Mouse (Mus musculus) embryonic facial prominence, embryonic 13.5 days (tissue): Measurements from ENCODE around the gene Snap29. TPM values are rescaled to one million over a fixed set of nuclear protein-coding genes. Genes with fewer than 3 reads are reported as not detected.

Experiments used
- ATAC-seq: fragments of 200-750 bp; cut with Nextera tagmentation; 2 replicates; pipeline ENCODE4 v1.8.0; 2017; ENCODE audit warnings: low read depth; ENCODE audit not compliant: insufficient number of reproducible peaks, insufficient read depth, low FRiP score, low TSS enrichment
- H3K27ac ChIP-seq: fragments of 300-500 bp; sonication (generic); 2 replicates; pipeline ENCODE4 v1.5.1; 2015; ENCODE audit warnings: moderate library complexity, mild to moderate bottlenecking, inconsistent platforms
- H3K27me3 ChIP-seq: fragments of 300-500 bp; sonication (generic); 2 replicates; pipeline ENCODE4 v1.6.1; 2015; ENCODE audit warnings: mild to moderate bottlenecking, inconsistent platforms
- H3K36me3 ChIP-seq: fragments of 300-500 bp; sonication (generic); 2 replicates; pipeline ENCODE4 v1.6.1; 2015; ENCODE audit warnings: mild to moderate bottlenecking, inconsistent platforms
- H3K4me1 ChIP-seq: fragments of 300-500 bp; sonication (generic); 2 replicates; pipeline ENCODE4 v1.6.1; 2015; ENCODE audit warnings: inconsistent platforms
- H3K4me2 ChIP-seq: fragments of 300-500 bp; sonication (generic); 2 replicates; pipeline ENCODE4 v1.6.1; 2015; ENCODE audit warnings: moderate library complexity, mild to moderate bottlenecking, inconsistent platforms
- H3K4me3 ChIP-seq: fragments of 300-500 bp; sonication (generic); 2 replicates; pipeline ENCODE4 v1.5.1; 2015; ENCODE audit warnings: mild to moderate bottlenecking, inconsistent platforms
- H3K9ac ChIP-seq: fragments of 300-500 bp; sonication (generic); 2 replicates; pipeline ENCODE4 v1.6.1; 2015; ENCODE audit warnings: mild to moderate bottlenecking, inconsistent platforms
- H3K9me3 ChIP-seq: fragments of 300-500 bp; sonication (generic); 2 replicates; pipeline ENCODE4 v1.6.1; 2016; ENCODE audit warnings: inconsistent platforms
- WGBS: fragments of 180-500 bp; shearing (Covaris S2); methylation state at CpG from one replicate; pipeline ENCODE4 v1.1.7; 2015; ENCODE audit warnings: mixed read lengths; 5-methylcytosine and 5-hydroxymethylcytosine counted together
- polyA plus RNA-seq: library from polyadenylated mRNA; unstranded; fragments of >200 nt; fragmentation: Nextera tagmentation; extraction: Ambion mirVana; gene quantifications from 2 replicates; pipeline ENCODE4 v1.2.1, GENCODE M21; 2015

Gene Snap29
- polyA plus RNA-seq, 1 experiment from 2014 or later: 13.2 TPM

DNA sequence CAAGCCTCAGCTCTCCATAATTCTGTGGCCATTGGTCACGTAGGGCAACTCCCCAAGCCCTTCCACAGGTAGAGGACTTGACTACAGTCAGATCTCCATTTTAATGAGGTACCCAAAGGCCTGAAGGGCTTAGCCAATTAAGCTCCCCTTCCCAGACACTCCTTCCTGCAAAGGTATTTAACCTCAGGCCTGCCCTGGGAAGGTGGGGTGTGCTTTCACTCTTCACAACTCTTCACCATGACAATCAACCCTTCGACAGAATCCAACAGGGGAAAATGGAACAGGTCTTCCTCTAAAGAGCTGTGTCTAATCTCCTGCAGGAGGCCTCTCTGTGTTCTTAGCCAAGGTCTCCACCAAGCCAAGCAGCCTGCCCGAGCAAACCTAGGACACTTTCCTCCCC lies 17.2 kb downstream of the Snap29 start:
- no peak overlapping the region for H3K4me2 ChIP-seq
- H3K4me1 ChIP-seq: no peaks in the 10 kb centered on the region
- ATAC-seq: no peak
- H3K9ac ChIP-seq: no peak overlapping the region
- H3K27me3 ChIP-seq: no peaks in the 10 kb centered on the region
- no peaks in the 10 kb centered on the region for H3K9me3 ChIP-seq
- no peak overlapping the region for H3K4me3 ChIP-seq
- peaks cover 61% of the 10 kb centered on the region for H3K36me3 ChIP-seq
- no peak overlapping the region for H3K27ac ChIP-seq
- 76% methylated on average over 3 of the region's 3 CpGs for WGBS

DNA sequence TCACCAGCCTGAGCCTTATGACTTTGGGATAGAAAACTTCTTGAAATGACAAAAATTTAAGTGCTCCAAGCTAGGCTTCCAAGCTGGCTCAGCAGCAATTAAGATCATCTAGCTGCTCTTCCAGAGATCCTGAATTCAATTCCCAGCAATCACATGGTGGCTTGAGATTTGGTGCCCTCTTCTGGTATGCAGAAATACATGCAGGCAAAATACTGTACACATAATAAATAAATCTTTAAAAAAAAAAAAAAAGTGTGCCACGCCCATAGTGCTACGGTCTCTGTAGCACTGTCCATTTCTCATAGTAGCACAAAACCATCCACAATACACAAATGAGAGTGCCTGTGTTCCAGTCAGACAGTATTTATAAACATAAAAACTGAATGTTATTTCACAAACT lies 26.8 kb downstream of the Snap29 start:
- Histone ChIP-seq H3K4me2 (no peak overlapping the region), H3K27ac (no peak overlapping the region), H3K9me3 (no peaks in the 10 kb centered on the region), H3K9ac (no peak overlapping the region), H3K4me3 (no peak overlapping the region), H3K36me3 (peaks cover 18% of the 10 kb centered on the region; the same call in 1 of the 2 replicates), H3K27me3 (no peaks in the 10 kb centered on the region), H3K4me1 (no peaks in the 10 kb centered on the region)
- ATAC-seq: no peak
- 73% methylated on average over 2 of the region's 2 CpGs for WGBS

DNA sequence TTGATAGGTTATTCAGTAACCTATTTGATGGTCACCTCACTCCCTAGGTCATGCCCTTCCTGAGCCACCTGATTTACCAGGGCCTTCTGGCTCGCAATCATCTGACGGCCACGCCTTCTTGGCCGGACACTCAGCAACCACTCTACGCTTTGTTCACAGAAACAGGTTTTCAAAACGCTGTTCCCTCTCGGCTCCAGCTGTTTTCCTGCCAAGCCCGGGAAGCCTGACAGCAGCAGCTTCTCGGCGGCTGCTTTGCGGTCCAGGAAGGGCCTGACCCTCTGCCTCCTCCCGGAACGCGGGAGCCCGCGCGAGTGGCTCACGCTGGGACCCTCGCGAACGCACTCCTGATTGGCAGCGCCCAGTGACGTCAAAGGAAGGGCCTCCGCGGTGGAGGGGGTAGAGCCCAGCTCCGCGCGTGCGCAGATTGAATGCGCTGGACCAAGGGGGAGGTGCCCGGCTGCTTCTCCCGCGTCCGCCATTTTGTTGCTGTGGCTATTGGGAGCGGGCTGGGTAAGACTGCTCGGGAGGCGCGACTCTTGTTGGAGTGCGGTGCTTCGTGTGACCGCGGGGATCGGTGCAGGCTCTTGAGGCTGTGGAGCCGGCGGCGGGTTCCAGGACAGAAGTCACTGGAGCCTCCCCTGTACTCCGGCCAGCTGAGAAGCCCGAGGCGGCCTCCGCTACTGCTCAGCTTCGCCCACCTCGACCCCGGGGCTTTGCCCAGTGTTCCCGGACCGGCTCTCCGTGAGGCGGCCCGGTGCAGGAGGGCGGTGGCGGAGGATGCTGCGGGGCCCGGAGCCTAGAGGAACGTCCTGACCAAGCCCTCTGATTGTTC lies 46.0 kb downstream of the Snap29 start, which contains the start of gene Crkl:
TSS of gene Crkl (plus strand) at position 447 of the 832 bp plus-strand sequence.
- peaks cover 24% of the 10 kb centered on the region for H3K4me1 ChIP-seq
- under 1% methylated on average over 63 of the region's 63 CpGs for WGBS

GRCm38 (mm10) chr16:17452373-17452715 lies 46.6 kb downstream of the Snap29 start:
- ATAC-seq: no peak; the same call in 1 of the 2 replicates
- H3K9ac ChIP-seq: peak overlapping the region; percentile 99
- H3K4me1 ChIP-seq: peaks cover 30% of the 10 kb centered on the region
- H3K27me3 ChIP-seq: no peaks in the 10 kb centered on the region
- H3K27ac ChIP-seq: peak overlapping the region; percentile 97
- H3K4me2 ChIP-seq: peak overlapping the region; percentile 91
- H3K36me3 ChIP-seq: peaks cover 23% of the 10 kb centered on the region
- peak overlapping the region; percentile 97 for H3K4me3 ChIP-seq
- WGBS: under 1% methylated on average over 24 of the region's 24 CpGs
- H3K9me3 ChIP-seq: no peaks in the 10 kb centered on the region

More for the DNA sequence above, 46.0 kb downstream of the Snap29 start, which contains the start of gene Crkl:
- Histone ChIP-seq H3K4me3 (peak within 1 kb of the TSS; percentile 97), H3K27ac (peak within 1 kb of the TSS; percentile 97), H3K27me3 (no peaks in the 10 kb centered on the region), H3K36me3 (peaks cover 17% of the 10 kb centered on the region), H3K9ac (peak within 1 kb of the TSS; percentile 99), H3K4me2 (peak within 1 kb of the TSS; percentile 91), H3K9me3 (no peaks in the 10 kb centered on the region)
- peak; percentile 96 for ATAC-seq

DNA sequence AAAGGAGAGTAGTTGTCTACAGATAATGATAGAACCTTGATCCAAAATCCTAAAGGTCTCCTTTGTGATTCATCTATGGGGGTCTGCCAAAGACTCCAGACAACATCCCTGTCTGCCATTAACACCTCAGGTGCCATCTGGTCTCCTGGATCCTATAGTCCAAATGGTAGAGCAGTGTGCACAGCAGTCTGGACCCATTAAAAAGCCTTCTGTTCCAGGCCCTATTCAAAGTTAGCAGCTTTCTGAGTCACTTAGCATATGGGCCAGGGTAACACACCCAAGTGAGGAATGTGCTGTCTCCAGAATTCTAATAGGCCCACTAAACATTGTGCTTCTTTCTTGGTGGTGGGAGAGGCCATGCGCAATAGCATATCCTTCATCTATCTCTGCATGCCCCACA lies 51.1 kb downstream of the Snap29 start:
- no peak overlapping the region for H3K4me2 ChIP-seq
- H3K4me1 ChIP-seq: peaks cover 26% of the 10 kb centered on the region
- peaks cover 50% of the 10 kb centered on the region for H3K36me3 ChIP-seq
- no peak for ATAC-seq
- H3K27ac ChIP-seq: no peak overlapping the region
- no peaks in the 10 kb centered on the region for H3K27me3 ChIP-seq
- 88% methylated on average over 1 of the region's 1 CpGs for WGBS
- no peaks in the 10 kb centered on the region for H3K9me3 ChIP-seq
- H3K4me3 ChIP-seq: no peak overlapping the region
- H3K9ac ChIP-seq: no peak overlapping the region

DNA sequence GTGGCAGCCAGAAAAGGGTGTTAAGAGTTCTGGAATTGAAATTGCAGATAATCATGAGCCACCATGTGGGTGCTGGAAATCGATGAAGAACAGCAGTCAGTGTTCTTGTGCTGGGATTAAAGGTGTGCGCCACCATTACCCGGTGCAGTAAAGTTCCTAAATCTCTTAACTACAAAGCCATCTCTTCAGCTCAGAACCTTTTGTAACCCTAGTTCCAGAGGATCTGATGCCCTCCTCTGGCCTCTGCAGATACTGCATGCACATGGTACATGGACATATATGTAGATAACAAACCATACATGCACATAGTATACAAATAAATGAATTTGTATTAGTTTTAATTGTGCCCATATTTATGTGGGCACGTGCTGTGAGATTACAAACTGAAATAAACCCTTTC lies 54.5 kb downstream of the Snap29 start:
- no peak for ATAC-seq
- 90% methylated on average over 4 of the region's 4 CpGs for WGBS
- no peak overlapping the region for H3K4me2 ChIP-seq
- H3K4me1 ChIP-seq: peaks cover 15% of the 10 kb centered on the region
- H3K4me3 ChIP-seq: no peak overlapping the region
- no peak overlapping the region for H3K27ac ChIP-seq
- peaks cover 49% of the 10 kb centered on the region for H3K36me3 ChIP-seq
- no peaks in the 10 kb centered on the region for H3K9me3 ChIP-seq
- no peaks in the 10 kb centered on the region for H3K27me3 ChIP-seq
- H3K9ac ChIP-seq: no peak overlapping the region

DNA sequence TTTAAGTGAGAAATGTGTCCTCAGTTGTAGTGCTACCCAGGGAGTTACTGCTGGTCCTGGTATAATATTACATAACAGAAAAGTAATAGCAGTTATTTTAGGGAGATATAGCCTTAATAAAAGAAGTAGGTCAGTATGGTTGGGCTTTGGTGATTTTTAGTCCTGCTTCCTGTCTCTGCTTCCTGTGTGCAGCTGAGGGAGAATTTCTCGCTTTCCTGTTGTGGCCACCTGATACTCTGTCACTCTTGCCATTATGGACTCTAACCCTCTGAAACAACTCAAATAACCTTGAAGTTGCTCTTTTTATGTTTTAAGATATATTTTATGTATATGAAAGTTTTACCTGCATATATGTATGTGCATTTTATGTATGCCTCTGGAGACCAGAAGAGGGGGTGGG lies 55.8 kb downstream of the Snap29 start:
- H3K36me3 ChIP-seq: peaks cover 39% of the 10 kb centered on the region
- WGBS: 89% methylated on average over 1 of the region's 1 CpGs
- no peaks in the 10 kb centered on the region for H3K9me3 ChIP-seq

DNA sequence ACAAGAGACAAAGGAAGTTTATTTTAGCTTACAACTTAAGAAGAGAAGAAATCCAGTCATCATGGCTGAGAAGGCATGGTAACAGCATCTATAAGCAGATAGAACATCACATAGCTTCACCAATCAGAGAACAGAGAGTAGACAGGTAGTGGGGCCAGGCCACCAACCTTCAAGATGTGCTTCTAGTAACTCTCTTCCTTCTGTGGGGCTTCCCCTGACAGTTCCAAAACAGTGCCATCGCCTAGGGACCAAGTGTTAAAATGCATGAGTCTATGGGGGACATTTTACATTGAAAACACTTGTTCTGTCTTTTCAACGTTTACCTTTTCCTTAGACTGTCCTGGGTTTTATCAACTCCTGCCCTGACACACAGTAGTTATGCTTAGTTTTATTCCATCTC lies 57.4 kb downstream of the Snap29 start:
- Histone ChIP-seq H3K27me3 (no peaks in the 10 kb centered on the region), H3K4me1 (no peaks in the 10 kb centered on the region), H3K4me2 (no peak overlapping the region), H3K27ac (no peak overlapping the region), H3K9ac (no peak overlapping the region), H3K4me3 (no peak overlapping the region), H3K36me3 (peaks cover 26% of the 10 kb centered on the region), H3K9me3 (no peaks in the 10 kb centered on the region)
- WGBS: 92% methylated on average over 2 of the region's 2 CpGs
- no peak for ATAC-seq

More for the DNA sequence above, 55.8 kb downstream of the Snap29 start:
- H3K4me2 ChIP-seq: no peak overlapping the region
- H3K27ac ChIP-seq: no peak overlapping the region
- no peaks in the 10 kb centered on the region for H3K27me3 ChIP-seq
- no peak overlapping the region for H3K4me3 ChIP-seq
- H3K4me1 ChIP-seq: peaks cover 7% of the 10 kb centered on the region; the same call in 1 of the 2 replicates
- H3K9ac ChIP-seq: no peak overlapping the region
- ATAC-seq: no peak

- Histone ChIP-seq H3K36me3 (peaks cover 33% of the 10 kb centered on the region), H3K4me2 (no peak overlapping the region), H3K4me1 (no peaks in the 10 kb centered on the region), H3K4me3 (no peak overlapping the region), H3K9ac (no peak overlapping the region), H3K9me3 (no peaks in the 10 kb centered on the region), H3K27ac (no peak overlapping the region), H3K27me3 (no peaks in the 10 kb centered on the region)
- WGBS: 84% methylated on average over 4 of the region's 4 CpGs
- no peak for ATAC-seq
Measured at GRCm38 (mm10) chr16:17466875-17467663, 61.3 kb downstream of the Snap29 start.

GRCm38 (mm10) chr16:17472498-17472897 lies 66.7 kb downstream of the Snap29 start:
- H3K4me2 ChIP-seq: no peak overlapping the region

GRCm38 (mm10) chr16:17474091-17474490 lies 68.3 kb downstream of the Snap29 start:
- Histone ChIP-seq H3K36me3 (peaks cover 55% of the 10 kb centered on the region), H3K9me3 (no peaks in the 10 kb centered on the region), H3K4me1 (peaks cover 4% of the 10 kb centered on the region; the same call in 1 of the 2 replicates), H3K4me2 (no peak overlapping the region), H3K9ac (no peak overlapping the region), H3K27me3 (no peaks in the 10 kb centered on the region), H3K27ac (no peak overlapping the region), H3K4me3 (no peak overlapping the region)
- ATAC-seq: no peak

More at GRCm38 (mm10) chr16:17472498-17472897, 66.7 kb downstream of the Snap29 start:
- H3K27ac ChIP-seq: no peak overlapping the region
- peaks cover 53% of the 10 kb centered on the region for H3K36me3 ChIP-seq
- WGBS: 87% methylated on average over 6 of the region's 6 CpGs
- no peaks in the 10 kb centered on the region for H3K27me3 ChIP-seq
- ATAC-seq: no peak
- no peak overlapping the region for H3K9ac ChIP-seq
- H3K4me3 ChIP-seq: no peak overlapping the region
- peaks cover 4% of the 10 kb centered on the region; the same call in 1 of the 2 replicates for H3K4me1 ChIP-seq
- no peaks in the 10 kb centered on the region for H3K9me3 ChIP-seq
